Mouse (Mus musculus): Measurements from ENCODE around the gene Apbb2. TPM values are rescaled to one million over a fixed set of nuclear protein-coding genes. Genes with fewer than 3 reads are reported as not detected.

Gene Apbb2
- polyA plus RNA-seq, 1 experiment from 2014 or later: 49.8 TPM

DNA sequence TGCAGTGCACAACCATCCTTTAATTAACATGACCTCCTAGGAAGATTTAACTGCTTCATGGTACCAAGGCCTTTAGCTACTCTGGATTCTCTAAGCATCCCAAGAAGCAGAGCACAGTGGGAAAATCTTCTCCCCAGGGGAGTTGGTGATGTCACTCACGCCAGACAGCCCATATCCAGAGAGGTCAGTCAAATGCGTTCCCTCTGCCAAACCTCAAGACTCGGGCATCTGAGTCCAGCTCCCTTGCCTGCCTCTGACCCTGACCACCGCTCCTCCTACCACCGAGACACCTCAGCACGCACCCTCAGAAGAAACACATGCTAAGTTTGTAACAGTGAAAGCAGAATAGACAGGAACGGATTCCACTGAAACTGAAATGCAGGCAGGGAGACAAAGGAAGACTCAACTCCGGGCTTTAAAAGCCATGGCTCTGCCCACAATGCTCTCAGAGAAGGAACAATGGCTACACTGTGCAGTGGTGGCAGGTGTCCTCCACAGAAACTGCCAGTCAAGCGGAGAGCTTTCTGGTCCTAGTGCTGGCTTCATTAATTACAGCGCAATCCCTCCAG lies 72.9 kb downstream of the Apbb2 start:
- Histone ChIP-seq H3K4me3 (no peak overlapping the region), H3K27me3 (no peaks in the 10 kb centered on the region), H3K9me3 (no peaks in the 10 kb centered on the region), H3K36me3 (no peaks in the 10 kb centered on the region), H3K4me1 (peaks cover 45% of the 10 kb centered on the region), H3K9ac (no peak overlapping the region), H3K27ac (peak overlapping the region; percentile 37; the same call in 1 of the 2 replicates), H3K4me2 (no peak overlapping the region)
- WGBS: 70% methylated on average over 10 of the region's 10 CpGs
- no peak for ATAC-seq (ENCODE audit: borderline replicate concordance, extremely low read depth, low FRiP score, low TSS enrichment)

DNA sequence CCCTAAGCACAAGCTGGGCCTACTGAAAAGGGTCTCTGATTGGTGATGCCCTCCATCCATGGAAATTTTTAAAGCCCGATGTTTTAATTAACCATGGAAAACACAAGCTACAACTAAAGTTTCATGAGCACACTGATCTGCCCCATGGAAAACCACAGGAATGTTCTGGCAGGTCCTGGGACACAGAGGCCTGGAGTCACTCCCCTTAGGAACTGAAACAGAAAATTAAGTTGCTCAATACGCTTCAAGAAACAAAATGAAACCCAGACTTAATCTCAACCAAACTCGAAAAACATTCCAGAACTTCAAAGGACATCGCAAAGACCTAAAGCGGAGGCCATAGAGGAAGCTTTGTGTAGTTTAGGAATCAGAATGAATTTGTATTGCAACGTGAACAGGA lies 74.8 kb downstream of the Apbb2 start:
- no peaks in the 10 kb centered on the region for H3K9me3 ChIP-seq
- H3K36me3 ChIP-seq: no peaks in the 10 kb centered on the region
- H3K27me3 ChIP-seq: no peaks in the 10 kb centered on the region
- peak overlapping the region; percentile 21 for H3K27ac ChIP-seq
- no peak for ATAC-seq (ENCODE audit: borderline replicate concordance, extremely low read depth, low FRiP score, low TSS enrichment)
- H3K4me2 ChIP-seq: no peak overlapping the region
- no peak overlapping the region for H3K4me3 ChIP-seq
- peaks cover 42% of the 10 kb centered on the region for H3K4me1 ChIP-seq
- 65% methylated on average over 6 of the region's 6 CpGs for WGBS
- H3K9ac ChIP-seq: no peak overlapping the region

DNA sequence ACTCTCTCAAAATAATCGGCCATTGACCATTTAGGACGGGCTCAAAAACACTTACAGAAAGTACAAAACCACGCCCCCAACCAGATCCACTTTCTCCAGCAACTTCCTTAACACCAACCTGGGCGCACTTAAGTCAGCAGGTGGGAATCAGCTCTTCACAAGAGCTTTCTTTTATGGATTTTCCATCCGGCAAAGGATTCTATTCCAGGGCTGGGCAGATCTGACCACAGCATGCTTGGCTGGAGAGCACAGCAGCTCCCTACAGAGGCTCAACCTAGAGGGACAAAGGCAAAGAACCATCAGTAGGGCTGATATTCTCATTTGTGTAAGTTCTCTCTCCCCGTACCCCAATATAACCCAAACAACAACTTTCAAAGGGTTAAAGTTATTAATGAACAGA lies 75.2 kb downstream of the Apbb2 start:
- Histone ChIP-seq H3K27me3 (no peaks in the 10 kb centered on the region), H3K4me2 (no peak overlapping the region)
- 68% methylated on average over 6 of the region's 6 CpGs for WGBS

DNA sequence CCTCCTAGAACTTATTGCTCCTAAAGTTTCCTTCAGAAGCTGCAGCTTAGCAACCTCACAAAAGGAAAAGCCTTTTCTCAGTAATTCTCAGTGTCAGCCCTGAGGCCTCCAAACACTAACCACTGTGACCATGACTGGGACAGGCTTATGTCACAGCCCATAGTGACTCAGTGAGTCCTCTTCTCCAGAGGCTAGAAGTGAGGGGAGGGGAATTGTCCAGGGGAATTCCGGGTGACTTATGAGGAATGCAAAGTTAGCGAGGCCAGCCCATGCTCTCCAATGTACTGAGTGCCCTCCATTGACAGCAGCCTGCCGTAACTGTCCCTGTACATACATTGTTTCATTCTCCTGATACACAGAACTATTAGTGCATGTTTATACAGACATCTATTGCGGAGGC lies 76.1 kb downstream of the Apbb2 start:
- H3K4me2 ChIP-seq: no peak overlapping the region
- peak; percentile 52; the same call in 1 of the 2 replicates for ATAC-seq (ENCODE audit: borderline replicate concordance, extremely low read depth, low FRiP score, low TSS enrichment)

More for the DNA sequence above, 75.2 kb downstream of the Apbb2 start:
- no peak for ATAC-seq (ENCODE audit: borderline replicate concordance, extremely low read depth, low FRiP score, low TSS enrichment)
- H3K27ac ChIP-seq: peak overlapping the region; percentile 21
- H3K9ac ChIP-seq: no peak overlapping the region
- H3K36me3 ChIP-seq: no peaks in the 10 kb centered on the region
- H3K4me3 ChIP-seq: no peak overlapping the region
- no peaks in the 10 kb centered on the region for H3K9me3 ChIP-seq
- H3K4me1 ChIP-seq: peaks cover 45% of the 10 kb centered on the region

DNA sequence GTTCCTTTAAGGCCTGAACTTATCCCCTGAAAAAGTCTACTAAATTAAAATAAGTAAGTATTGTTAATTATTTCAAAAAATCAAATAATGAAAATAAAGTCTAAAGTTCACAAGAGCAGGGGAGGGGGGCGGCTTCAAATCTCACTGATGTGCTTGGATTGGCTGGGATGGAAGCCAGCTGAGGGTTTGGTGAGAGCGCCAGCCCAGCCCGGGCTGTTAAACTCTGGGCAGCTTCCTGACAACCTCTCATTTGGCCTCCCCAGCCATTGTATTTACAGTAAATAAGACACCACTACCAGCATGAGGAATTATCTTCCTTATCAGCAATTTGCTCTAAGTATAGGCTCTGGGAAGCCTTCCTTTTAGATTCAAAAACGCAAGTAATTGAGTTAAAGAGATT lies 77.2 kb downstream of the Apbb2 start:
- H3K9me3 ChIP-seq: no peaks in the 10 kb centered on the region
- no peak overlapping the region for H3K27ac ChIP-seq
- H3K4me2 ChIP-seq: no peak overlapping the region
- no peak for ATAC-seq (ENCODE audit: borderline replicate concordance, extremely low read depth, low FRiP score, low TSS enrichment)
- no peak overlapping the region for H3K9ac ChIP-seq
- 49% methylated on average over 4 of the region's 4 CpGs for WGBS
- H3K4me3 ChIP-seq: no peak overlapping the region
- H3K36me3 ChIP-seq: no peaks in the 10 kb centered on the region
- H3K4me1 ChIP-seq: peaks cover 51% of the 10 kb centered on the region
- H3K27me3 ChIP-seq: no peaks in the 10 kb centered on the region

More for the DNA sequence above, 76.1 kb downstream of the Apbb2 start:
- no peak overlapping the region for H3K4me3 ChIP-seq
- H3K9me3 ChIP-seq: no peaks in the 10 kb centered on the region
- H3K4me1 ChIP-seq: peaks cover 51% of the 10 kb centered on the region
- no peaks in the 10 kb centered on the region for H3K27me3 ChIP-seq
- H3K27ac ChIP-seq: no peak overlapping the region
- no peaks in the 10 kb centered on the region for H3K36me3 ChIP-seq
- WGBS: 66% methylated on average over 4 of the region's 4 CpGs
- H3K9ac ChIP-seq: no peak overlapping the region

DNA sequence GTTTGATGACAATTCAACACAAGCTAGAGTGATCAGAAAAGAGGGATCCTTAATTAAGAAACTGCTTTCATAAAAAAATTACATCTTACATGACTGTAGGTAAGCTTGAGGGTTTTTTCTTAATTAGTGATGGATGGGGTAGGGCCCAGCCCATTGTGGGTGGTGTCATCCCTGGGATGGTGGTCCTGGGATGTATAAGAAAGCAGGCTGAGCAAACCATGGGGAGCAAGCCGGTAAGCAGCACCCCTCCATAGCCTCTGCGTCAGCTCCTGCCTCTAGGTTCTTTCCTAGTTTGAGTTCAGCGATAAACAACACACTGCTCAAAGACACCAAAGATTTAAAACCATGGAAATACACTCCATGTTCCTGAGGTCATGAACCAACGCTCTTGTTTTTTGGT lies 78.3 kb downstream of the Apbb2 start:
- H3K27ac ChIP-seq: no peak overlapping the region
- H3K4me3 ChIP-seq: no peak overlapping the region
- no peak overlapping the region for H3K4me2 ChIP-seq
- no peak for ATAC-seq (ENCODE audit: borderline replicate concordance, extremely low read depth, low FRiP score, low TSS enrichment)
- peaks cover 51% of the 10 kb centered on the region for H3K4me1 ChIP-seq
- H3K36me3 ChIP-seq: no peaks in the 10 kb centered on the region
- no peak overlapping the region for H3K9ac ChIP-seq
- H3K27me3 ChIP-seq: no peaks in the 10 kb centered on the region
- H3K9me3 ChIP-seq: no peaks in the 10 kb centered on the region
- WGBS: 98% methylated on average over 4 of the region's 4 CpGs

DNA sequence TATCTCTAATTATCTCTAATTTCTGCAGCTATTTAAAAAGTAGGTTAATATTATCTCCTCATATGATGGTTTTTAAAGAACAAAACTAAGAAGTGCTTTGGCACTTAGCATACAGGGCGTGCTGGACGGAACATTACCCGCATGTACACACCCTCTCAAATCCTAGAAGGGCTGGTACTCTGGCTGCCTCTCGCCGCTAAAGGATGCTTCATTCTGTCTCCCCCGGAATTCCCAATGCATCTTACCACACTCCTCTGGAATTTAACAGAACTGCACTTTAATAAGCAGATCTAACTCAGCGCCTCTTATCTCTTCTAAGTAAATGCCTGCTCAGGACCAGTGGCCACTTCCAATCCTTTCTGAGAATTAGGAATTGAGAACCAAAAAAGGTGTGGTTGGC lies 80.8 kb downstream of the Apbb2 start:
- 45% methylated on average over 7 of the region's 7 CpGs for WGBS
- no peak overlapping the region for H3K9ac ChIP-seq
- no peak overlapping the region for H3K4me2 ChIP-seq
- H3K27me3 ChIP-seq: no peaks in the 10 kb centered on the region
- H3K4me1 ChIP-seq: peaks cover 54% of the 10 kb centered on the region
- peak overlapping the region; percentile 81; the same call in 1 of the 2 replicates for H3K27ac ChIP-seq
- H3K4me3 ChIP-seq: no peak overlapping the region
- no peaks in the 10 kb centered on the region for H3K36me3 ChIP-seq
- no peak for ATAC-seq (ENCODE audit: borderline replicate concordance, extremely low read depth, low FRiP score, low TSS enrichment)
- no peaks in the 10 kb centered on the region for H3K9me3 ChIP-seq

DNA sequence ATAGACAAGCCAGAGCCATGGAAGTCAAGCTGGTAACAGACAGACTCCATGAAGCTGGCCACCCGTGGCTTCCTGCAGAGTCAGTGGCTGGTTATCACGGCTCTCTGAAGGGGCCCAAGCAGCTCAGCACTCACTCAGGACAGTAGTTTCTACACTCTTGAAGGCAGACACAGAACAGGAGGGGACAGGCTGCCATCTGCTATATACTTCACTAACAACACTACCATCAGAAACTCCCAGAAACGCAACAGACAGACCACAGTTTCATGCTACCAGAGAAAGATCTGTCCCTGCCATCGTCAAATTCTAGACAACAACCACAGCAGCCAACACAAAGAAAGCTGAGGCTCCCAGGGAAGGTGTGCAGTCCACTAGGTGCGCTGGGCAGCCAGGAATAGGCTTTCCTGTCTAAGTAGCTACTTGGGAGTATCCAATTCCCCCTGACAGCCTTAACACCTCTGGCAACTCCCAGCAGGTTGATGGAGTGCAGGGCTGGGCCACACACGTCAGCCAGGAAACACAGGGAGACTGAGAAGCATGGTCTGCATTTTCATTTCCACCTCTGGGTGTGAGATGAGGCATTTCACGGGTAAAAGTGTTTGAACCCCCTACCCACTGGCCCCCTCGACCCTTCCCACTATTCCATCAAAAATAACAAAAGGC lies 81.8 kb downstream of the Apbb2 start:
- no peaks in the 10 kb centered on the region for H3K27me3 ChIP-seq
- H3K36me3 ChIP-seq: no peaks in the 10 kb centered on the region
- no peak overlapping the region for H3K4me2 ChIP-seq
- ATAC-seq (ENCODE audit: borderline replicate concordance, extremely low read depth, low FRiP score, low TSS enrichment): no peak
- peaks cover 58% of the 10 kb centered on the region for H3K4me1 ChIP-seq
- H3K9ac ChIP-seq: no peak overlapping the region; the same call in 1 of the 2 replicates
- H3K27ac ChIP-seq: peak overlapping the region; percentile 81
- H3K9me3 ChIP-seq: no peaks in the 10 kb centered on the region
- WGBS: 33% methylated on average over 8 of the region's 8 CpGs
- H3K4me3 ChIP-seq: no peak overlapping the region

DNA sequence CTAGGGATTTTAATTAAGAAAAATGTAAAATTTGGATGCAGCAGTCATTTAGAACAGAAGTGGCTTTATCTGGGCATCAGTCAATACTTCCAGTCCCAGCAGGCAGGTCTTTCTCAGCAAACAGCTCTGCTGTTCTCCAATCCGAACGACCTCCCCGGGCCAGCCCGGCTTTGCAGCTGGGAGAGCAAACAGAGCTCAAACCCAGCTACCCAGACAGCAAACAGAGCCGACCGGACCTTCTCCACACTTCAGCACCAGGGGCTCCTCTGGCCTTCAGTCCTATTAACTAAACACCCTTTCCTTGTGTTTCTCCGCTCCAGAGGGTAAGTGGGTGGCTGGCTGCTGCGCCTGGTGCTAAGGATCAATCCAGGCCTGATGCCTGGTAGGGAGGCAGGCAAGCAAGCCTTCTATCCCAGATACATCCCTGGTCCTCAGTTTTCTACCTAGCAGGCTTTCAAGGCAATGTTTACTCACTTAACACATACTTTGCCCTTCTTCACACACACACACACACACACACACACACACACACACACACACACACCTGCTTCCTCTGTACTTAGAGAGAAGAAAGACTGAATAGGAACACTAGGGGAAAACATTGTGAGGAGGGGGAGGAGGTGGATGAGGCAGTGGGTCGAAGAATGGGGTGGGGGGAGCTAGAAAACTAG lies 82.9 kb downstream of the Apbb2 start:
- Histone ChIP-seq H3K36me3 (no peaks in the 10 kb centered on the region), H3K4me1 (peaks cover 61% of the 10 kb centered on the region), H3K9me3 (no peaks in the 10 kb centered on the region), H3K9ac (no peak overlapping the region), H3K27me3 (no peaks in the 10 kb centered on the region), H3K4me2 (no peak overlapping the region), H3K27ac (peak overlapping the region; percentile 81), H3K4me3 (no peak overlapping the region)
- ATAC-seq (ENCODE audit: borderline replicate concordance, extremely low read depth, low FRiP score, low TSS enrichment): 0 out of 2 replicates have a peak, but pooled peaks have one; percentile 16
- 42% methylated on average over 9 of the region's 9 CpGs for WGBS

DNA sequence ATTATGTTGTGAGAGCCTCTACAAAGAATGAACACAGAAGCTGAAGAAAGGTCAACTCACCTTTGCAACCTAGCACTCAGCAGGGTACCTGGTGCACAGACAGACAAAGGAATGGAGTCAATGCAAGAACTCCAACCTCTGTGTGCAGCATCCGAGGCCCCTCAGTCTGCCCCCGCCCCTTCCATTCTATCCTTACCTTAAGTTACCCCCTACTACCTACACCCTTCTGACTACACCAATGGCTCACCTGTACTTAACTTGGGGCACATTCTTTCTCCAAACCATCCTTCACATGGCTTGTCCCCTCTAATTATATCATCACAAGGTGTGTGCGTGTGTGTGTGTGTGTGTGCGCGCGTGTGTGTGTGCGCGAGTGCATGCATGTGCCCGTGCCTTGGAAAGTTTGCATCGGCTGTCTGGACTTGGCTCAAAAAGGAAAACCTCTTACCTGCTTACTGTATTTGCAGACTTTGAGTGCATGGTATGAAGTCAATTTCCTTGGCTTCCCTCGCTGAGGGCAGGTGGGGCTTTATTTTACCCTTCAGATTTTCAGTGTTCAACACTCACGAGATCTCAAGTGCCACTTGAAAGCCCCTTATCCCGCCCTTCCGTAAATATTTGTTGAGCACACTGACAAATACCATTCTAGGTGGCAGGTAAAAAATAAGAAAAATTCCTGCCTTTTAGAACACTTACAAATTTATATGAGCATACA lies 84.7 kb downstream of the Apbb2 start:
- no peaks in the 10 kb centered on the region for H3K27me3 ChIP-seq
- no peak overlapping the region for H3K9ac ChIP-seq
- peak overlapping the region; percentile 23; the same call in 1 of the 2 replicates for H3K4me2 ChIP-seq
- H3K36me3 ChIP-seq: no peaks in the 10 kb centered on the region
- ATAC-seq (ENCODE audit: borderline replicate concordance, extremely low read depth, low FRiP score, low TSS enrichment): peak; percentile 71
- 69% methylated on average over 14 of the region's 14 CpGs for WGBS
- H3K4me3 ChIP-seq: no peak overlapping the region
- no peaks in the 10 kb centered on the region for H3K9me3 ChIP-seq
- H3K4me1 ChIP-seq: peaks cover 68% of the 10 kb centered on the region
- peak overlapping the region; percentile 83 for H3K27ac ChIP-seq

DNA sequence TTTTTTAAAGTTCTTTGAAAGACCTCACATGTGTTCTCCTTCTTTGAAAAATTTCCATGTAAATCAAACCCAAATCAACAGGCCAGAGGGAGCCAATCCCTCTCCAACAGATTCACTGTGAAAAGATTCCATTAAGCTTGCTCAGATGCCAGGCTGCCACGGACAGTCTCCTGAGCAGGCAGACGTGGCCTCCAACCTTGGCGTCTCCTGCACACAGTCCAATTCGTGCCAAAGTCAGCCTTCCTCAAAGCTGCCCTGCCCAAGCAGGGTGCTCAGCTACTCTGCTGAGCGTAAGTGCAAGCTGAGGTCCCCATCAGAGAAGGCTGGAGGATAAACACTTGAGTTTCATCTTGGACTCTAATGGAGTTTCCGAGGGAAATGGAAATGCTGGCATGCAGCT lies 85.8 kb downstream of the Apbb2 start:
- peaks cover 71% of the 10 kb centered on the region for H3K4me1 ChIP-seq
- peak overlapping the region; percentile 83 for H3K27ac ChIP-seq

More for the DNA sequence above, 85.8 kb downstream of the Apbb2 start:
- Histone ChIP-seq H3K4me3 (no peak overlapping the region), H3K27me3 (no peaks in the 10 kb centered on the region), H3K4me2 (peak overlapping the region; percentile 23; the same call in 1 of the 2 replicates), H3K9ac (no peak overlapping the region), H3K36me3 (no peaks in the 10 kb centered on the region), H3K9me3 (no peaks in the 10 kb centered on the region)
- 56% methylated on average over 6 of the region's 6 CpGs for WGBS
- no peak for ATAC-seq (ENCODE audit: borderline replicate concordance, extremely low read depth, low FRiP score, low TSS enrichment)

Data from lung, embryonic 15.5 days (tissue).